Mouse (Mus musculus) CH12.LX (cell line): ENCODE results near the gene Abhd4.

ENCODE experiments used
- CHD2 ChIP-seq: IDR thresholded peaks from 2 replicates; pipeline ENCODE4 v1.6.1; 2011; ENCODE audit warnings: low read length, improper control_type of control experiment
- CTCF ChIP-seq, 2 experiments: IDR thresholded peaks in 1 of 2; conservative IDR thresholded peaks in 1 of 2; 2 replicates each; pipeline ENCODE4 v1.5.1; 2011 to 2012; ENCODE audit warnings: low read depth in 2 of 2, low read length in 2 of 2, improper control_type of control experiment in 1 of 2, inconsistent platforms in 1 of 2, mild to moderate bottlenecking in 1 of 2, moderate library complexity in 1 of 2
- E2F4 ChIP-seq: IDR thresholded peaks from 2 replicates; pipeline ENCODE4 v1.6.1; 2011; ENCODE audit warnings: low read depth, low read length, improper control_type of control experiment; ENCODE audit not compliant: insufficient replicate concordance
- EP300 ChIP-seq: IDR thresholded peaks from 2 replicates; pipeline ENCODE4 v1.6.1; 2011; ENCODE audit warnings: low read length, improper control_type of control experiment
- MAX ChIP-seq: IDR thresholded peaks from 2 replicates; pipeline ENCODE4 v1.6.1; 2011; ENCODE audit warnings: low read length, improper control_type of control experiment
- NRF1 ChIP-seq: IDR thresholded peaks from 2 replicates; pipeline ENCODE4 v1.6.1; 2014; ENCODE audit warnings: low read depth, mild to moderate bottlenecking, inconsistent platforms, low read length, improper control_type of control experiment, moderate library complexity
- POLR2A ChIP-seq: IDR thresholded peaks from 2 replicates; pipeline ENCODE4 v1.6.1; 2011; ENCODE audit warnings: low read depth, mild to moderate bottlenecking, improper control_type of control experiment, low read length
- SIN3A ChIP-seq: IDR thresholded peaks from 2 replicates; pipeline ENCODE4 v1.6.1; 2012; ENCODE audit warnings: low read length, improper control_type of control experiment, inconsistent platforms
- TCF12 ChIP-seq: IDR thresholded peaks from 2 replicates; pipeline ENCODE4 v1.6.1; 2014; ENCODE audit warnings: low read depth, mild to moderate bottlenecking, inconsistent platforms, low read length, improper control_type of control experiment
- USF2 ChIP-seq: conservative IDR thresholded peaks from 2 replicates; pipeline ENCODE4 v1.6.1; 2011; ENCODE audit warnings: low read depth, low read length, improper control_type of control experiment
- ZC3H11A ChIP-seq: IDR thresholded peaks from 2 replicates; pipeline ENCODE4 v1.6.1; 2012; ENCODE audit warnings: low read depth, mild to moderate bottlenecking, inconsistent platforms, low read length, improper control_type of control experiment
- ZKSCAN1 ChIP-seq: IDR thresholded peaks from 2 replicates; pipeline ENCODE4 v1.6.1; 2012; ENCODE audit warnings: low read depth, inconsistent platforms, low read length, improper control_type of control experiment, borderline replicate concordance

- TF ChIP-seq CHD2 (no peak), EP300 (no peak), CTCF (conservative IDR thresholded peaks at IDR 0.05 in 1 of 2, IDR thresholded peaks at IDR 0.05 in 1 of 2; ENCODE audit: low read depth in 2 of 2, low read length in 2 of 2) (no peak), POLR2A (no peak), USF2 (no peak), SIN3A (no peak), ZKSCAN1 (no peak), NRF1 (no peak), ZC3H11A (no peak), E2F4 (no peak), MAX (no peak), TCF12 (no peak)
These were observed 46.1 kb downstream of the Abhd4 start for GRCm38 (mm10) chr14:54300136-54300535.
